Mouse (Mus musculus) frontal cortex, adult (tissue): ENCODE measurements at regions not wholly inside any gene's neighbourhood (a gene's known extent, or its start where the extent isn't known, plus 50 kb on each side); places are given as distances from the start of the nearest gene placed in this dataset.
A peak's percentile ranks its signal among the peaks of the same experiment; 100 is the strongest.

Source experiments
- ATAC-seq: cut with Nextera tagmentation; 2 replicates; pipeline ENCODE4 v1.9.2; 2017; ENCODE audit warnings: mild to moderate bottlenecking, moderate library complexity, mixed read lengths; ENCODE audit not compliant: low TSS enrichment

GRCm38 (mm10) chr14:92958138-92958537, 932.3 kb downstream of the Pcdh9 start:
- no peak for ATAC-seq

GRCm38 (mm10) chr14:92955485-92955884, 935.0 kb downstream of the Pcdh9 start:
- ATAC-seq = peak; percentile 62; the same call in 1 of the 2 replicates

GRCm38 (mm10) chr14:92907623-92908045, 982.8 kb downstream of the Pcdh9 start:
- ATAC-seq = peak; percentile 57

GRCm38 (mm10) chr14:92874548-92874947, 1015.9 kb downstream of the Pcdh9 start:
- ATAC-seq = no peak

GRCm38 (mm10) chr14:92866462-92866861, 1024.0 kb downstream of the Pcdh9 start:
- no peak for ATAC-seq

GRCm38 (mm10) chr14:92862942-92863341, 1027.5 kb downstream of the Pcdh9 start:
- ATAC-seq = no peak

- ATAC-seq = no peak
These were observed 1029.8 kb downstream of the Pcdh9 start for GRCm38 (mm10) chr14:92860723-92861122.

- no peak for ATAC-seq
These were observed 1056.8 kb downstream of the Pcdh9 start for GRCm38 (mm10) chr14:92833646-92834045.

GRCm38 (mm10) chr14:92829171-92829570, 1061.3 kb downstream of the Pcdh9 start:
- 0 out of 2 replicates have a peak, but pooled peaks have one; percentile 20 for ATAC-seq

GRCm38 (mm10) chr14:92826576-92827284, 1063.7 kb downstream of the Pcdh9 start:
- no peak for ATAC-seq

- no peak for ATAC-seq
These were observed 1070.4 kb downstream of the Pcdh9 start for GRCm38 (mm10) chr14:92820061-92820460.
